Mouse (Mus musculus) left cerebral cortex, postnatal 14 days (tissue): ENCODE measurements around the gene Fzr1. TPM values are rescaled to one million over a fixed set of nuclear protein-coding genes. Genes with fewer than 3 reads are reported as not detected.

Experiments
- DNase-seq, 2 experiments: peaks; one replicate each; pipeline ENCODE4 v3.0.0; 2021 to 2022; ENCODE audit warnings: low spot score in 2 of 2, mixed read lengths in 1 of 2
- intact Hi-C: fragments of 180-260 bp; cut with DNase I; formaldehyde crosslinking; loops from one replicate; pipeline ENCODE4 v1.15.1; 2025
- total RNA-seq, 2 experiments: library from RNA; stranded (reverse); gene quantifications; 2 replicates each; pipeline ENCODE4 v1.2.3; 2021

Fzr1 gene
- total RNA-seq, 2 experiments from 2014 or later, result 74.8 to 80.3 TPM

- intact Hi-C loops, result no loop called here
- DNase-seq, result no peak
Observed at GRCm38 (mm10) chr10:81417227-81418215, 39.2 kb upstream of the Fzr1 start.

DNA sequence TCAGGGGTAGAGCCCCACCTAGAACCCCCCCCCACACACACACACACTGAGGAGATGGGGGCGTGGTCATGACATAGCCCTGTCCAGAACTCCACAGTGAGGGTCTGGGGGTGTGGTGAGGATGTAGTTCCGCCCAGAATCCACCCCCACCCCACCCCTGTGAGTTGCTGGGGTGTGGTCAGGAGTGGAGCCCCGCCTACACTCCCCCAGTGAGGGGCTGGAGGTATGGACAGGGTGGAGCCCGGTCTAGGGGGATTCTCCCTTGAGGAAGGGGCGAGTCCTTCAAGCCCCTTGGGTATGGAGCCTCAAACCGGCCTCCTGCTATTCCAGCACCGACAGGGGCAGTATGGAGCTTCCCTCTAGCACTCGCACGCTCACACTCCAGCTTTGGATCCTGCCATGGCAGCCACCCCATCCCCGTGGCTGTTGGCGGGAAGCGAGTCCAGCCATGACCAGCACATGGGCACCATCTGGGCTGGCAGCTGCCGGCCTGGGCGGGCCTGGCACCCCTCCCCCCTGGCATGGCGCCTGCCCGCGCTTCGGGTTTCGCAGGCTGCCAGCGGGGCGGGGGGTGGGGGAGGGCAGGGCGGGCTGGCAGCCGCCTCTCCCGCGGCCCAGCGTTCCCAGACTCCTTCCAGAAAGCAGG lies 38.4 kb upstream of the Fzr1 start:
- intact Hi-C loops, result no loop called here

GRCm38 (mm10) chr10:81415549-81416310 lies 37.4 kb upstream of the Fzr1 start:
- DNase-seq, result no peak
- intact Hi-C loops, result no loop called here

More for the DNA sequence above, 38.4 kb upstream of the Fzr1 start:
- peak; percentile 86 to 93 for DNase-seq

GRCm38 (mm10) chr10:81415146-81415545 lies 36.8 kb upstream of the Fzr1 start:
- intact Hi-C loops, result no loop called here

DNA sequence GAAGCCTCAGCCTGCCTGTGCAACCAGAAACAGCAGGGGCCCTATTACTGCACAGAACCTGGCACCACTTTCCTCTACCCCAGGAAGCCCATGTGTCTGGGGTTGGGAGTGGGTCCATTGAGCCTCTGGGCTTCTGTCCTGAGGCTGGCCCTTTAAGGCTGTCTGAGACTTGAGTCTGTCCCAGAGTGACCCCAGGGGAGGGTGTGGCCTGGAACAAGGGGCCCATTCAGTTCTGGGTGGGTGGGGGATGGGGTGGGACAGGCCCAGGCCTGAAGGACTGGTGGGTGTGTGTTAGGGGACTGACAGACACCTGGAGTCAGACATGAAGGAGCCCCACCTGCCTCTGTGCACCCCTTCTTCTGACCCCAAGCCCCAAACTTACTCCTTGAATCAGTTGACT lies 36.4 kb upstream of the Fzr1 start:
- no peak for DNase-seq
- intact Hi-C loops, result no loop called here

More at GRCm38 (mm10) chr10:81415146-81415545, 36.8 kb upstream of the Fzr1 start:
- DNase-seq, result no peak

- DNase-seq, result peak; percentile 81 to 91
- intact Hi-C loops, result loop anchor here (2.0 kb wide), 1 partner anchor 13 kb away; no protein-coding TSS in a partner anchor
Observed at GRCm38 (mm10) chr10:81413310-81414261, 35.3 kb upstream of the Fzr1 start.

DNA sequence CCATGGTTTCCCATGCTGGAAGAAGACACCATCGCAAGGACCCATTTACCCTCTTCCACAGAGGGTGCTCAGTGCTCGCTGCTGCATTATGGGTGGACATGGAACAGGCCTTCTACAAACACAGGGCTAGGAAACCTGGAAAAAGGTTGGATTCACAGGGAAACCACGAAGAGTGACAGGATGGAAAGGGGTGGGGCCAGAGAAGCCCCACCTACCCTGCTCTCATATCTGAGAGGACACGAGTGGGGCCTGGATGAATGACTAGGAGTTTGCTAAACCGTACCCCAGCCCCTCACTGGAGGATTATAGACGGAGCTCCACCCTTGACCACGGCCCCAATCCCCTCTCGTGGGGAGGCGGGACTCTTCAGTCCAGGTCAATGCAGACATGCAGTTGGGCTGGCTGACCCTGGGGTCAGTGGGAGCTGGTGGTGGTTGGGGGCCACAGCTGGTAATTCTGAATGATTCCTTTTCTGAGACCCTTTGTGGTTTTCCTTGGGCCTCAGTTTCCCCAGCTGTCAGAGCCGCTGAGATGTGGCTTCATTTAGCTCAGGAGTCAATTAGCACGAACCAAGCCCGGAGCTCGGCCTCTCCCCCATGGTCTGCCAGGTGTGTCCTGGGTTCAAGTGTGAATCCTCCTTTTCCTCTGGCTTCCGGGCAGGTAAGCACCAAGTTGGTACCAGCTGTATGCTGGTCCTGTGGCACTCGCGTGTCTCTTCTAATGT lies 34.4 kb upstream of the Fzr1 start:
- intact Hi-C loops, result loop anchor here (2.0 kb wide), 1 partner anchor 14 kb away; no protein-coding TSS in a partner anchor

DNA sequence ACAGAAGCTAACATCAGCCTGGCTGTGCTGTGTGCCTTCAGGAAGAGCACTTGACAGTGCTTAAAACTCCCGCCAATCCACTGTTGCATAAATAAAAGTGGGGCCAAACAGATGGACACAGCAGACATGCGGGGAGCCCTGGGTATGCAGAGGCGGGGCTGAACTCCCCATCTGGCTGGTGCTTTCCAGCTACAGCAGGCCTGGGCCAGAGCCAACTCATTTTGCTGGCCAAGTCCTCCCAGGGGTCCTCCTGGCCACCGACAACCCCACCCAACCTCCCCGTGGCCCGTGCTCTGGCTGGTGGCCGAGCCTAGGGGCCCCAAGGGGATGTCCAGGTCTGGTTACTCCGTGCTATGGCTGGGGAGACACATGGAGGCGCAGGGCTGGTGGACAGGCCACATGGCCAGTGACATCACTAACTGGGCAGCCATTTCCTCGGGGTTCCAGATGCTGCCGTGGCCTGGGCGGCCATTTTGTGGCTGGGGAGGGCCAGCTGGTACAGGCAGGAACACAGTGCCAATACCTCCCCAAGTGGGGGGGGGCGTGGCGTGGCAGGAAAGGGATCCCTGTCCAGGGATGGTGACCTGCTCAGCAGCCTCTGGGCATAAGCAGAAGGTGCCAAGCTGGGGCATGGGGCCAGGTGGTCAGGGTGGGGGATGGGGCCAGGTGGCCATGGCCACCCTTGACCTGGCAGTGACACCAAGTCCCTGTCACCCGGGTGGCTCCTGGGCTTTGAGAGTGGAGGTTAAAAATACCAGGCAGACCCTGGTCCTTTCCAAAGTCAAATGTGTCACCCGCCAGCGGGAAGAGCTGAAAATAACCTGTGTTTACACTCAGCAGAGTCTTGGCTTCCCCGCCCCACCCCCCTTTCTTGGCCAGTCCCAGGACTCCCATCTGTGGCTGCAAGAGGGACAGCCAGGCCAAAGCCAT lies 33.4 kb upstream of the Fzr1 start:
- DNase-seq, result peak; percentile 60 to 74
- intact Hi-C loops, result loop anchor here (2.0 kb wide), 1 partner anchor 15 kb away; no protein-coding TSS in a partner anchor

More for the DNA sequence above, 34.4 kb upstream of the Fzr1 start:
- no peak for DNase-seq

DNA sequence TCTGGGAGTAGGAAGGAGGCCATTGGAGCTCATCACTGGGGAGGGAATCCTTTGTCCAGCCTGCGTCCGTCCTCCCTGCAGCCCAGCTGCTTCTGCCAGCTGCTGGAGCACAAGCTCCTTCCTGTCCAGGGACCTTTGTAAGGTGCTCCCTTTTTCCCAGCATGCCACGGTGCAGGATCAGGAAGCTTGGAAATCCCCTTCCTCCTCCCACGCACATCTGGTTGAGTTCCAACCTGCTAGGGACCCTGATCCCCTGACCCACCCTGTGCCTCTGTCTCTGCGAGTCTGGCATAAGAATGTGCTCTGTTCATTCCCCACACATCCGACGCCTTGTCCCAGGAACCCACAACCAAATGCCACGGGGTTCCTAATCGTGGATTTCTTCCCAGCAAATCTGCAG lies 32.7 kb upstream of the Fzr1 start:
- no peak for DNase-seq
- intact Hi-C loops, result no loop called here

DNA sequence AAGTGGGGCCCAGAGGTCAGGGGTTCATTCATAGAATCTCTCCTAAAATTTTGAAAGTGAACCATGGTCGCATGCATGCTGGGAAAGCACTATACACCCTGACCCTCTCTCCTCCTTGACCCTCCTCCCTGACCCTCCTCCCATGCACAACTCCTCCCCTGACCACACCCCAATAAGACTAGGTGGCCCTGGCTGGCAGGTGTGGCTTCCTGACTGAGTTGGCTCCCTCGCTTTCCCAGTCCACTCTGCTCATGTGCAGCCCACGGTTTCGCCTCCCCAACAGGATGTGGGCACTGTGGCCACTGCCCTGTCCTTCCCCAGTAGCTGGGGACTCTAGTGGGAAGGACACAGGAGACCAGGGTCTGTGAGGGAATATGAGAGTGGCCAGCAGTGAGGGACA lies 32.0 kb upstream of the Fzr1 start:
- DNase-seq, result no peak
- intact Hi-C loops, result no loop called here

DNA sequence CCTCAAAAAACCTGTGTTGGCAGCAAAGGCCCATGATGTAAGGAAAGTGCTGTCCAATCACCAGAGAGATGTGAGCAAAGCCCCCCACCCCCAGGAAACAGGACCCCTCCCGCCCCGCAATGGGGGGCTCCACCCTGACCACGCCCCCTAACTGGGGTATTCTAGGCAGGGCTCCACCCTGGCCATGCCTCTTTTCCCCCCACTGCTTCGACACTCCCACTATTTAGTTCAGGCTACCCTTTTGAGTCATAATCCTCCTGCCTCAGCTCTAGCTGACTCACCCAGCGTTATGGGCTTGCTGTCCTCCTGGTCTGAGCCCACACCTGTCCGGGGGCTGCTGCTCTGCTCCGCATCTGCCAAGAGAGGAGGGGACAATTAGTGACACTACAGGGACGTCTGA lies 31.0 kb upstream of the Fzr1 start:
- intact Hi-C loops, result no loop called here
- DNase-seq, result no peak

DNA sequence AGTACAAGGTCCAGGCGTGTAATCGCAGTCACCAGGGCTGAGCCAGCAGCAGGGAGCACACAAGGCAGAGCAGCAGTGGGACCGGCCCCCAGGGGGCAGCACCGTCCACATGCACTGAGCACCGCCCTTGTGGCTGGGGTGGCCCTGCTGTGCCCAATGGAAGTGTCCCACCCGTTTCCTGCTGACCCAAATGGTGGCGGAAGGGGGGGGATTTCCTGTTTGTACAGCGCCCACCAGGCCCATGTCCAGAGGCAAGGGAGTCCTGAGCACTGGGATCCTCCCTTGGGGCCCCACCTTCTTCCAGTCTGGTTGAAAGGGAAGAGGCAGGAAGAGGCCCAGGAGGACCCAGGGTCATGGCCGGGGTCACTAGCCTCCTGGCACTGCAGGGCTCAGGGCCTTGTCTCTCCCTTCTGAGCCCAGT lies 30.6 kb upstream of the Fzr1 start:
- intact Hi-C loops, result no loop called here
- peak in 1 of 2 experiments; percentile 73 for DNase-seq

DNA sequence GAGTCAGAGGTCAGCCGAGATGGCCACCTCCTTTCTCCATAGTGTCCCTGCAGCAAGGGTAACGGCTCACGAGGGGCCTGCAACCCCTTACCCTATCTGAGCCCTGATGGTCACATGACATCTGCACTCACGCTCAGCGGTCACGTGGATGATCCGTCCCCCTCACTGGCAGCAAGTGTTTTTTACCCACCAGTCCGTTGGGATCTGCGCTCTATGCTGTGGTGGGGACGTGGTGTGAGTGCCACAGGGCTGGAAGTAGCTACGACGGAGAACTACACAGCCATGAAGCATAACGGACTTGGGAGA lies 30.1 kb upstream of the Fzr1 start:
- intact Hi-C loops, result no loop called here

GRCm38 (mm10) chr10:81407539-81408423 lies 29.5 kb upstream of the Fzr1 start:
- intact Hi-C loops, result no loop called here
- peak; percentile 77 to 91 for DNase-seq

More for the DNA sequence above, 30.1 kb upstream of the Fzr1 start:
- DNase-seq, result no peak

- no peak for DNase-seq
- intact Hi-C loops, result no loop called here
Observed at GRCm38 (mm10) chr10:81406504-81407440, 28.5 kb upstream of the Fzr1 start.
